Mouse (Mus musculus): Measurements from ENCODE around the gene H2afv. TPM values are rescaled to one million over a fixed set of nuclear protein-coding genes. Genes with fewer than 3 reads are reported as not detected.

The H2afv gene
- 100 to 1,000 TPM; 125 to 126 TPM for total RNA-seq (2021)

DNA sequence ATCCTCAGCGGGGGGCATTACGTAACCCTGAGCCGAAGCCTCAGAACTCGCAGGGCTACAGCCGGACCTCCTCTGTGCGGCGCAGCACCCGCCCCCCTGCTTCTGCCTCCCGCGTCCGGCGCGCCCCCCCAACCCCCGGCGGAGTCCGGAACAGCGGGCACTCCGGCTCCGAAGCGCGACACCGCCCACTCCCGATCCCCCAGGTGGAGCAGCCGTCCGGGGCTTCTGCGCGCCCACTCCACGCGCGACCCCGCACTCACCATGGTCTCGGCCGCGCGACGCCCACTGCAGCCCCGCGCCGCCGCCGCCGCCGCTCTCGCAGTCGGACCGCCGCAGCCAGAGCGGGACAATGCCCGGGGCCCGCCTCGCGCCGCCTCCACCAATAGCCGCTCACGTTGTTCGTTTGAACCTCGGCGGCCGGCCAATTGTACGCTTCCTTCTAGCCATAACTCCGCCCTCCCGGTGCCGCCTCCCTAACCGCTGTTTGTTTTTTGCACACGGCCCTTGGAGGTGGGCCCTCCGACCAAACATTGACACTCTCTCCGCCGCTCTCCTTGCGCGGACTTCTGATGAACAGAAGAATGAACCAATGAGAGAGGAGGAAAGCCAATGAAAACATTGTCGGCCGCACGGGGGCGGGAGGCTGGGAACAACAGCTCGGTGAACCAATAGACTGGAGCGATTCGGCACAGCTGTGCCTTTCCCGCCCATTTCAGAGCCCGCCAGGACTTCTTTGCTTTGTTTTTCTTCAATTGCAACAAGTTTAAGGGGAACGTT lies at the start of gene H2afv:
Gene H2afv (minus strand): TSS at position 367 of the 777 bp plus-strand sequence.
- peak; percentile 100 for DNase-seq

DNA sequence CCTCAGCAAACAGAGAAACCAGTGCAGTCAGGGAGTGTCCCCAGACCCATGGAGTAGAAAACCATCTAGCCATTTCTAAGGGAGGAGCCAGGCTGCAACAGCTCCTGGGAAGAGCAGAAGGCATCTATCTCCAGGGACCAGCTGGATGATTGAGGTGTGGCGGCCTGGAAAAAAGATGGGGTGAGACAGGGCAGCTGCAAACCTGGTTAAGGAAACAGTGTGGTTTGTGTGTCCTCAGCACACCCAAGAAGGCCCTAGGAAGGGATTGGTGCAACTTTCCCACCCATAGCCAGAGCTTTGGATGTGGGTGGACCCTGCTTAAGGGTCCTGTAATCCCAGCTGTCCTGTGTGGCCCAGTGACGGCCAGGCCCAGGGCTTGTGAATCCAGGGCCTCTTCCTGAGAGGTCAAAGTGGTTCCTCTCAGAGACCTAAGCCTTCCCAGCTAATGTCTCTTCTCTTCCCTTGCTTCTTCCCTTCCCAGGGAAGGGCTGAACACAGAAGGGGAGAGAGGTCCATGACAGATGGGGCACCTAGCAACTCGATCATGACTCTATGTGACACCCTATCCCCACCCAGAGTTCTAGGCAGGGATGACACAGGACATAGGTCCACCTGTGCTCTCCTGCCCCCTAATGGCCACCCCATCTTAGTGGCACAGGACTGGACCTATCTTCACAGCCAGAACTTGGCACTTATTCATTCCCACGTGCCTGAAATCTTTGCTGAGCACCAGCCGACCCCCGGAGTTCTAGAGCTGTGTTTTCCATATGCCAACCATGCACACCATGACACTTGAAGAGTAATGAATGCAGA lies 45.7 kb upstream of the H2afv start:
- peak; percentile 66 for DNase-seq

DNA sequence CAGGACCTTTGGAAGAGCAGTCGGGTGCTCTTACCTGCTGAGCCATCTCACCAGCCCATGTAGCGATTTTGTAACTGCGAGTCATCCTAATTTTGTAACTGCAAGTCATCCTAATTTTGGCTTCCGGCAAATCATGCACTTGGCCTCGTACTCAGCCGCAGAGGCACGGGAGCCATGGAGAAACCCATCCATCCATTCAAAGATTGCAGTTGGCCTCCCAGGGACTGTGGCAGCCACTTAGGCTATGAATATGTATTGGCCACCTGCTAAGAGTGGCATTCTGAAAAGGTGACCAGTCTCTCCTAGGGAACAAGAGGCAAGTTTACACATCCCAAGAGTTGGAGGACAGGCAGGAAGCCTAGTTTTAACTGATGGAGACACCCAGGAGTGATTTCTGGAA lies 45.0 kb upstream of the H2afv start:
- DNase-seq, result no peak

DNA sequence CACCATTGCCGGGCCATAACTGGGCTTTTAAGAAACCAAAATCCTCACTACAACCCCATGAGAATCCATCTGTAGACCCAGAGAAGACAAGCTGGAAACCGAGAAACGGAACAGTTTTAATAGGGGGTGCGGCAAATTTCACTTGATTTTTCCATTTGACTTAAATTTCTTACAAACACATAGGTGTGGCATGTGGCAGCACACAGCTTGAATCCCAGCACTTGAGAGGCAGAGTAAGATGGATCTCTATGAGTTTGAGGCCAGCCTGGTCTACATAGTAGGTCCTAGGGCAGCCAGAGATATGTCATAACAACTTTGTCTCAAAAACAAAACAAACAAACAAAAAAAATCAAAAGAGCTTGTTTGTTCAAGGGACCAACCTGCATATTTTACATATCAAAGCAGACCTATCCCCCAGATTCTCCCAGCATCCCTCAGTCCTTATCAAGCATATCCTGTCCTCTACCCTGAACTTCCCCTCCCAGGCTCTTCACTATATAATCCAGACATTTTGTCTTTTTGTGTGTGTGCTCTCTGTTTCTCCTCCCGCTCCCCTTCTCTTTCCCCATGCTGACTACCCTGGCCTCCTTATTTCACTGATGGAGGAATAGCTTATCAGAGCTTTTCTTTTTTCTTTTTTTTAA lies 43.9 kb upstream of the H2afv start:
- no peak for DNase-seq

DNA sequence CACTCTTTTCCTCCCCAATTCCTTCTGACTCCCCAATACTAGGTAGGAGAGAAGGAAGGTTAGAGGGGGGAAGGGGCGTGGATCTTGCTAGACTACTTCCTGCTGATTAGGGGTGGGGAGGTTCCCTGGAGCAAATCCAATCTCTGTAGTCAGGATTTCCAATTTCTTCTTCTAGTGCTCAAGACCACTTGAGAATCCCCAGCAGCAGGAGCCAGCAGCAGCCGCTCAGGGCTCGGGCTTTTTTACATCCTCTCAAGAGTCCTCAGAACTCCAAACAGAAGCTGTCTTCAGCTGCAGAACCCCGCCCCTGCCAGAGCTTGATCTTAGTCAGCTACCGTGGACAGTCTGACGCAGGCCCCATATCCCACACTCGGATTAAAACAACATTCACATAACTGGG lies 43.3 kb upstream of the H2afv start:
- DNase-seq, result no peak

DNA sequence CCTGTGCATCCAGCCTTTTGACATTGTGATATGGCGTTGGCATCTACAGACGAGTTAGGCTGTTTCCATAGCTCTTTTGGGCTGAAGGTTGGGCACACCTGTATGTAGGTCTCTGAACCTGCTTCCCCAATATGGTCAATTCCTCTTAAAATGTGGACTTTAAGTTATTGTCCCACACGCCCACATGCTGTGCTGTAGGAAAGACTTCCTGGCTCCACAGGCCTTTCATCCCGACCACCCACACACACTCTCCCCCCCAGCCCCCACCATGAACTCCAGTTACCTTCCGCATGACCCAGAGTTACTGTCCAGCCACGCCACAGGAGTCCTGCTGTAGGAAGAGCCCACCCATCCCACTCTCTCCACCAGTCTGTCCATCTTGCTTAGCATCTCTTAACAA lies 42.7 kb upstream of the H2afv start:
- DNase-seq, result no peak

DNA sequence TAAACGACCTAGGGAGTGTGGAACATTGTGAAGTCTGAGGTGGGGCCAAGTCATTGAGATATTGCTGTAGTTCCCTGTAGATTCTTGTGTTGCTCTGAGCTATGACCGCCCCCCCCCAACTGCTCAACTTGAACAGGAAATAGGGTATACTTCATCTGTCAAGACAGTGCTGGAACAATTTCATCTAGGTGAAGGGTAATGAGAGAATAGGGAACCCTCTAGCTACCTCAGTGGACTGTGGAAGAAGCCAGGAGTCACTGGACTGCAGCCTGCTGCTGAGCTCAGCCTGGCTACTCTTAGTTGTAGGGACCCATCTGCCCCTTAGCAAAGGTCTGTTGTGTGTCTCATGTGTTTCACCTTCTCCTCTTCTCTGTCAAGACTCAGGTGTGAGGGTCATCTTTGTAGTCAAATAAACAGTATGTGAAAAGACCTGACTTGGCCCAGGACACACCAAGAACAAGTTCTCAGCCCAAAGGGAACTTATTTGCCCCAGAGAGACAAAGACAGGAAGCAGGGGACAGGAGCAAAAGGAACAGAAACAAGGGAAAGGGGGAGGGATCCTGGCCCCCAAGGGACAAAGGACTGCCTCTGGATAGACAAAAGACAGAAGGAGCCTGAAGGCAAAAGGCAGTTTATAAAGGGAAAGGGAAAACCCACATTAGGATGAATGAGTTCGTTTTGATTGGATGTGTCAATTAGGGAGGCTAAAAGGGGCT lies 40.2 kb upstream of the H2afv start:
- peak; percentile 27 for DNase-seq

DNA sequence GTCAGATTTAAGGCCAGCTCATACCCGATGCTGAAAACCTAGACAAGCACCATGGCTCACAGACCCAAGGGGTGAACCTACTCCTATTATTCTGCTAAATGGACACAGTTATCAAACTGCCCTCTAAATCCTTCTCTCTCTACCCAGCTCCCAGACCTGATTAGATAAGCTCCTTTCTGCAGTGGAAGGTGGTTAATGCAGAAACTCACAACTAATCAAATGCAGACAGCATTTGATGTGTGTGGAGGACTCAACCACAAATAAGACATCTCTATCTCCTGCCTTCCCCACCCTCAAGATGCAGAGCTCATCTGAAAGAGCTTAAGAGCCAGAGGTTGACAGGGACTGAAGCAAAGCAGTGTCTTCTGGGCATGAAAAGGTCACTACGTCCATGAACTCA lies 38.9 kb upstream of the H2afv start:
- no peak for DNase-seq

DNA sequence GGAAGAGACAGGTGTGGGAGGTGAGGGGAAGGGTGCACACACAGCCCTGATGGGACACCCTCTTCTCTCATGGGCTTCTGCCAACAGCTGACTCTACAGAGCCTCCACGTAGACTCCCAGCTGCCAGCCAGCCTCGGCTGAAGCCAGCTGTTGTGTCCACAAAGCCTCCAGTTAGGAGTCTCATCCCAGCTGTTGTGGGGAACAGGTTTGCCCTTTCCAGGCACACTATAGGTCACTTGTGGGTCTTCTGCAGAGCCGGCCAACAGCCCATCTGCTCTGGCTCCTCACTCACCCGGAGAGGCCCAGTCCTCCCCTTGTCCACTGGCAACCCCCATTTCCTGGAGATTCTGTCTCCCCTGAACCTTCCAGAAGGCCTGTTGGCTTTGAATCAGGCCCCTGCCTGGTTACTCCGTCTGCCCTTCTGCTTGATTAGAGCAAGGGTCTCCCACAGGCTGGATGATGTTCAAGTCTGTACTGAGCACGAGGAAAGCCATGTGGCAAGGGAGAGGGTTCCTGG lies 37.5 kb upstream of the H2afv start:
- peak; percentile 25 for DNase-seq

DNA sequence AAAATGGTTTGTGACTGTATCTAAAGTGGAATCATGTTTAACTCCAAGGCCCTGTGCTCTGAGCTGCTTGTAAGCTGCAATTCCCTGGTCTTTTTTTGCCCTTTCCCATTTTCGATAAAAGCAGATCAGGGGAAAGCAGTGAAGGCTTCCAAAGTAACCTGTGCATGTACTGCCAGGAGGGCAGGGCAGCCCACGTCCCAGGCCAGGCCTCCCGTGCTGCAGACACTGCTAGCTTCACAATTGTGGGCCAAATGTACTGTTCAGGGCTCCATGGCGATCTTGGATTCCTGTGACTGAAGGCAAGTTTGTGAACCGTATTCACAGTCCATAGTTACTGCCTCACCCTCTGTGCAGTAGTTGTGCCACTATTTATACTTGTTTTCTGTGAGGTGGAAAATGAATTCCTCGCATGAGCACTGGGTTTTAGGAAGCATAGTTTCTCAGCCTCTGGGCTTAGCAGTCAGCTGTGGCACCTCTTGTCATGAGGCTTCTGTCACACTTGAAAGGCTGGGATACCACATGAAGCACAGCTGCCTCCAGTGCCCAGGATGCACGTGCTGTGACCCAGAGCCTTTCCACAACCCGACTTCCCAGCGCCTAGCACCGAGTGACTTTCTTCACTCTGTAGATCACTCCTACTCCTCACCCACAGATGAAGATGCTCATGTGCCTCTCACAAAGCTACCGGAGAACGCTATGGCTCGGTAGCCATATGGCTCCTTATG lies 36.6 kb upstream of the H2afv start:
- DNase-seq, result no peak

DNA sequence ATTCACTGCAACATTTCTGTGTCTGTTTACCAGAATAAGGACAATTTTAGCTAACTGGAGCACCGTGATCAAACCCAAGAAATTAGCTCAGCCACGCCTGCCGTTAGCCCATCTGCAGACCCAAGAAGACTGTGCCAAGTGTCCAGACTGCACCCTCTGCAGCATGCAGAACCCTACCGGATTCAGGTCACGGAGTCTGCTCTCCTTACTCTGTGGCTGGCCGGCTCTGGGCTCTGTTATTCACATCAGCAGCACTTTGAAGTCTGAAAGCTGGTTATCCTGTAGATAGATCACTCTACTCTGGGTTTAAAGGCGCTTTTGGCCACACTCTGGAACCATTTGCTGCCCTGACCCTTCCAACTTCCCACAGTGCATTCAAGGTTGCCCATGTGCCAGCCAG lies 35.9 kb upstream of the H2afv start:
- DNase-seq, result no peak

DNA sequence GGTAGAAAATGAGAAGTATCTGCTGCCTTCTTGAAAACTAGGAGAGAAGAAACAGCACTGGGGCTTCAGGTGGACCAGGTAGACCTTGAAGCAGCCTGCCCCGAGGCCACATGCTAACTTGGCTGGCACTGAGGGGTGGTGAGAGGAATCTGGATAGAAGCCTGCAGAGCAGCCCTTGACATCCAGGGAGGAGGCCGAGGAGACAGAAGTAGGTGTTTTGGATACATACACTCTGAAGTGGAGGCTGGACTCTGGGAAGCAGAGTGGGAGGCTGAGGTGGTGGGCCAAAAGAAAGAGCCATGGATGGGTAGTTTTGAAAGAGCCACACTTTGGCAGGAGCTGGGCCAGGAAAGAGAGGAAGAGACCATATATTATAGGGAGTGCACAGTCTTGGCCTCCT lies 35.0 kb upstream of the H2afv start:
- no peak for DNase-seq

DNA sequence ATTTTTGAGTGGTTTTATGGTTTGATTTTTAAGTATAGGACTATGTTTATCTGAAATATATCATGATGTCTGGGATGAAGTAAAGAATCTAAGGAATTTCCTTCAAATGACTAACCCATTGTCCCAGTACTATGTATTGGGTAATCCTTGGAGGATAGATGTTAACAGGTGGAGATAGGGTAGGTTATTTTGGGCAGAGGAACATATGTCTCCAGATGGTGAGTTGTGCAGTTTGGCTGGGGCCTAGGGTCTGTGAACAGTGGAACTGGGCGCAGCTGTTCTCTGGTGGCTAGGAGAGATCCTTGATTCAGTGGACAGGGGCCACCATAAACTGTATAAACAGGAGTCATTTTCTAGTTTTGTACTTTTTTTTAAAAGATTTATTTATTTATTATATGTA lies 33.1 kb upstream of the H2afv start:
- no peak for DNase-seq

DNA sequence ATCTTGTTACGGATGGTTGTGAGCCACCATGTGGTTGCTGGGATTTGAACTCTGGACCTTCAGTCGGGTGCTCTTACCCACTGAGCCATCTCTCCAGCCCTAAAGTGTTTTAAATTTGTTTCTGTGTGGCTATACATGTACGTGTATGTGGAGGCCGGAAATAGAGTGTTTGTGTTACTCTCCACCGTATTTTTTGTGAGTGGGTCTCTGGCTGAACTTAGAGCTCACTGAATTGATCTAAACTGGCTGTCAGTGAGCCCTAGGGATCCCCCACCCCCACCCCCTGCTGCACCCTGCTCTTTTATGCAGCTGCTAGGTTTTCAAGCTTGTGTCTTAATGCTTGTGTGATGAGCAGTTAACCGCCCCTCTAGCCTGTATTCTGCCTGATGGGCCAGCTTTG lies 32.6 kb upstream of the H2afv start:
- DNase-seq, result no peak

DNA sequence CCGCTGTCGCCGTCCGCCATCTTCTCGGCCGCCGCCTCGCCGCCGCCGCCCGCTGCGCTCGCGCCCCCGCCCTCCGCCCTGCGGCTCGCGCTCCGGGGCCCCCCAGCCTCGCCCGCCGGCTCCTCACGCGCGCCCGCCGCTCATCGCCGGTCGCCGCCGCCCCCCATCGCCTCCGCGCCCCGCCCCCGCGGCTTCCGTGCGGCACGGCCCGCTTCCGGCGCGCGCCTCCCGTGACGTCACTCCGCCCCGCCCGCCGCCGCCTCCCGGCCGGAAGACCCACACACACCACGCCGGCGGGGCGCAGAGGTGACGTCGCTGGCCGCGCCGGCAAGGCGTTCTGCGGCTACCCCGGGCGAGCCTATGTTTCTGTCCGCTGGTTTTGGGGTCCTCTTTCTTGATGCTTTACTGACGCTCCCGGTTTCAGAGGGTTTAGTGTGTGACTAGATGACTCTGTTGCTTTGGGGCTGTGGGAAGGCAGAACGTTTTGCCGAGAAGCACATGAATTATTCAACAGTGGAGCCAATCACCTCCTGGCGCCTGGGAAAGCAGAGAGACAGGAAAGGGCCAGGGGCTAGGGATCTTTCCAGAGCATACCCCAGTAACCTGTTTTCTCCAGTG lies 31.7 kb upstream of the H2afv start, which contains the start of gene Purb:
Gene Purb (minus strand): TSS at position 51 of the 618 bp plus-strand sequence.
- peak; percentile 94 for DNase-seq

DNA sequence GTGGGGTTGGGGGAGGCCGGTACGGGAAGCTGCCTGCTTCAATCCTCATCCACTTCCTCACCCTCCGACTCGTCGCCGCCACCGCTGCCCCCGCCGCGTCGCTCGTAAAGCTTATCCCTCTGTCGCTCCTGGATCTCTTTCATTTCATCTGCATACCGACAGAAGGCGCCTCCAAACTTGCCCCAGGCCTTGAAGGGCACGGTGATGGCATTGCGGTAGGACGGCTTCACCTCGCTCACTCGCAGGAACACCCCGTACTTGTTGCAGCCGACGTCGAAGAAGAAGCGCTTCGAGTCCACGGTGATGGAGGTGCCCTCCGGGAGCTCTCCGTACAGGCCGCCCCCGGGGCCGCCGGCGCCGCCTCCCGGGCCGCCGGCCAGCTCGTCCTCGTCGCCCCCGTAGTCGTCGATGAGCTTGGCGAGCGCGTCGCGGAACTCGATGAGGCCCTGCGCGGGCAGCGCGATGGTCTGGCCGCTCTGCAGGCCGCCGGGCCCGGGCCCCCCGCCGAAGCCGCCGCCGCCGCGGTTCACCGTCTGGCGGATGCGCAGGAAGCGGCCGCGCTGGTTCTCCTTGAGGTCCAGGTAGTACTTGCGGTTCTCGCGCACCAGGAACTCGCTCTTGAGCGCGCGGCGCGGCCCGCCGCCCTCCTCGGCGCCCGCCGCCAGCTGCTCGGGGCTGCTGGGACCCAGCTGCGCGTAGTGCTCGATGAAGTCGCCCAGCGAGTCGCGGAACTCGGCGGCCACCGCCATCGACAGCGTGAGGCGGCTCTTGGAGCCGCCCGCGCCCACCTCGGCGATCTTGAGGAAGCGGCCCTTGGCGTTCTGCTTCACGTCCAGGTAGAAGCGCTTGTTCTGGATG lies 30.9 kb upstream of the H2afv start:
- peak; percentile 71 for DNase-seq

DNA sequence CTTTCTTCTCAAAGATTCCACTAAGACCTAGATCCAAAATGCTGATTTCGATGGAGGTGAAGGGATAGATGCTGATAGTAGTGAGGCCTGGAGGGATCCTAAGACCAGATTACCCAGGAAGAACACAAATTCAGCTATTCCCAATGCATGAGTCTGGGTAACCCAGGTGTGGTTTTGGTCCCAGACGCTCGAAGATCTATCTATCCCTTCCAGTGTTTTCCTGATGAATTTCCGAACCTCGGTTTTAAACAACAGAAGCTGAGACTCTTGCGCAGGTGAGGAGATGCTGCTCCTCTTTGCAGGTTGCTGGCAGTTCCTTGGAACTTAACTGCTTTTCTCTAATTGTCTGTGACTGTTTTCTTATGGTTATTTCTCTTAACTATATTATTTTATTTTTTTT lies 30.1 kb upstream of the H2afv start:
- DNase-seq, result no peak

DNA sequence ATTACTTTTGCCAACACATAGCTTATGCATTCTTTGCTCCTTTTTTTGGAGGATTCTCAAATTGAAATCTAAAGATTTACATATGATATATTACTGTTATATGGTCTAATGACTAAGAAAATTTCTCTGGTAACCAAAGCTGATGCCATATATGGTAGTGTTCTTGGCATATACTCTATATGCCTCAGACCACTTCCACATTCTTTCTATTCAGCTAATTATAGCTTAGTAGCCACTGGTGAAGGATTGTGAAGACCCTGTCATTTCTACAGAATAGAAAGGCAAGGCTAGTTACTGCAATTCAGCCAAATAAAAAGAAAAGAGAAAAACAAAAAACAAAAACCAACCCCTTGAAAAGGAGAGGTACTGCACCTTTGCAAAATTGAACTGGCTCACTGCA lies 27.8 kb upstream of the H2afv start:
- no peak for DNase-seq

DNA sequence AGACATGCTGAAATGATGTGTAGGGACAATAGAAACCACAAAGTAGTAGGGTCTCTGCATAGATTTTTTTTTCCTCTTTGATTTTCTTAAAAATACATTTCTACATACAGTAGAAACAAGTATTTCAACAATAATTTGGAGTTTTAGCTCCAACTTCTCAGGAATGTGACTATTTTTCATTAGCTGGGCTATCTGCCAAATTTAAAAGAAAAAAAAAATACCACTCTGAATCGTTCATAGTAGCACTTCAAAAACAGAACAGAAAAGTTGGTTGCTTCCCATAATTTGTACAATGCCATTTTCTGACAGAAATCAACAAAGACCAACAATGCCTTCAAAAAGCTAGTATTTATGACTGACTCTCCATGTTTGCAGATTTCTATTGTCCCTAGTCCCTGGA lies 27.2 kb upstream of the H2afv start:
- DNase-seq, result no peak

DNA sequence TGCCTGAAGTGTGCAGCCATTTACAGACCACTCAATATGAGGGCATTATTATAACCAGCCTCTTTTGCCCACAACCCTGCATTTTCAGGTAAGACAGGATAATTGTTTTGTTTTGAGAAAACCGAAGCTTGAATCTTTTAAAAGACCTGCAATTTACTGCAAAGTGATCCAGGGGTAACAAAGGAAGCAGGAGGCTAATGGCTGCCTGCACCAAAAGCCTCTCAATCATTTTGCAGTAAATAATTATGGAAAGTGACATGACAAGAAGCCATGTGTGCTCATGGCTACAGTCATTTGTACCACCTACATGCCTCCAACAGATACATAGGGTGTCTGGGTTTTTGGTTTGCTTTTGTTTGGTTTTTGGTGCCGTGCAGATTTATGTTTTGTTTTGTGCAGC lies 26.8 kb upstream of the H2afv start:
- DNase-seq, result no peak
